Mouse (Mus musculus): ENCODE results near the gene Selenok. TPM values are rescaled to one million over a fixed set of nuclear protein-coding genes. Genes with fewer than 3 reads are reported as not detected.
A peak's percentile ranks its signal among the peaks of the same experiment; 100 is the strongest.

Gene Selenok
- polyA plus RNA-seq, 1 experiment = 32.5 TPM

DNA sequence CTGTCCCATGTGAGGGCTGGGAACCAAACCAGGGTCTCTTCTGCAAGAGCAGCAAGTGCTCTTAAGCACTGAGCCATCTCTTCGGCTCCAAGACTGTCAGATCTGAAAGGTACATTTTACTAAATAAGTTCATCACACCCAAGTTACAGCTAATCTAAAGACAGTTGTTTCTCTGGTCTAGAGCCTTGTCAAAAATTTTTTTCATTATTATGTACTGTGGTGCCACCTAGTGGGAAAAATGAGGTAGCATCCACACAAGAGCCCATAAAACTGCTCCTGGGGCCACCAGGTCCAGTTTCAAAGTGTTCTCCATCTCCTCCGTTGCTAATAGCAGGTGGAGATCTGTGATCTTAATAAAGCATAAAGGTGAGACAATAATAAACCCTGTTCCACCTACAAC, 27.2 kb upstream of the Selenok start:
- H3K4me3 ChIP-seq (ENCODE audit: control insufficient read depth, insufficient read depth, low read length) = no peak overlapping the region
- no peaks in the 10 kb centered on the region for H3K36me3 ChIP-seq (ENCODE audit: control insufficient read depth, insufficient read depth, low read length)
- peak; percentile 31 for DNase-seq
- no peak for TF ChIP-seq POLR2A (IDR thresholded peaks at IDR 0.05; ENCODE audit: control insufficient read depth, extremely low read depth, insufficient read depth, low read length, poor library complexity)
- no peak for TF ChIP-seq CTCF (IDR thresholded peaks at IDR 0.05; ENCODE audit: borderline replicate concordance, control insufficient read depth, extremely low read depth, insufficient read depth, low read length, poor library complexity)
- no peak overlapping the region for H3K27ac ChIP-seq (ENCODE audit: control insufficient read depth, insufficient read depth, low read length)
- whole genome bisulfite sequencing = 28% methylated on average over 2 of the region's 2 CpGs
- H3K4me1 ChIP-seq (replicated peaks; ENCODE audit: control insufficient read depth, insufficient read depth, low read length) = no peaks in the 10 kb centered on the region
- no peaks in the 10 kb centered on the region for H3K27me3 ChIP-seq (ENCODE audit: control insufficient read depth, insufficient read depth, low read length)

DNA sequence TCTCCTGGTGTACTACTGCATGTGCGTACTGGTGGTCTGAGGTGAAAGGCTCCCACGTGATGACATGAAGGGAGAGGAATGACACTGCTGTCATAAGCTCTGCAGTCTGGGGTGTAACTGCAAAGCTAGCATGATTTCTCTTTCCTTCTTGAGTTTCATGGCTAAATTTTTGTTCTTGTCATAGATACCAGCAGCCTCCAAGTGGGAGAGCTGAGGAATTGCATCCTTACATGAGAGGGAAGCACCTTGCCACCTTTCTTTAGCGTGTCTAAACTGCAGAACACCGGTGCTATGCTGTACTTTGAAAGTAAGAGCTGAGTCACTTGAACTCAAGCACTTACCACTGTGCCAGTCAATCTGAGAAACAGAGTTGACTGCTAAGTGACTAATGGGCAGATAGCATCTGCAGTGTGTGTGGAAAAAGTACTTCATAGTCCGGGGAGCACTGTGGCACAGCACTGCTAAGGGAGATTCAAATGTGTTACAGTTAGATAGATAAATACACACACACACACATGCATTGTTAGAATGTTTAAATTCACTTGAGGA, 21.3 kb upstream of the Selenok start:
- WGBS = 71% methylated on average over 5 of the region's 5 CpGs
- TF ChIP-seq POLR2A (IDR thresholded peaks at IDR 0.05; ENCODE audit: control insufficient read depth, extremely low read depth, insufficient read depth, low read length, poor library complexity) (no peak), CTCF (IDR thresholded peaks at IDR 0.05; ENCODE audit: borderline replicate concordance, control insufficient read depth, extremely low read depth, insufficient read depth, low read length, poor library complexity) (no peak)

DNA sequence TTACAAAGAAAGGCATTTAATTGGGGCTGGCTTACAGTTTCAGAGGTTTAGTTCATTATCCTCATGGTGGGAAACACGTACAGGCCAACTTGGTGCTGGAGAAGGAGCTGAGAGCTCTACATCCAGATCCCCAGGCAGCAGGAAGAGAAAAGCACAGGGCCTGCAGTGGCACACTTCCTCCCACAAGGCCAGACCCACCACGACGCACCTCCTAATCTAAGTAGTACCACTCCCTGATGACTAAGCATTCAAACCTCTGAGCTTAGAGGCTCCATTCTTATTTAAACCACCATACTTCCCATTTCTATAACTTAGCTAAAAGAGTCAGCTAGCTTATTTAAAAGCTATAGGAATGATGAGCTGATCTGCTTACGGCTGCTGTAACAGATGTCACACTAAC, 17.3 kb upstream of the Selenok start:
- Histone ChIP-seq H3K27me3 (ENCODE audit: control insufficient read depth, insufficient read depth, low read length) (no peaks in the 10 kb centered on the region), H3K27ac (ENCODE audit: control insufficient read depth, insufficient read depth, low read length) (no peak overlapping the region), H3K4me1 (replicated peaks; ENCODE audit: control insufficient read depth, insufficient read depth, low read length) (no peaks in the 10 kb centered on the region), H3K36me3 (ENCODE audit: control insufficient read depth, insufficient read depth, low read length) (no peaks in the 10 kb centered on the region), H3K4me3 (ENCODE audit: control insufficient read depth, insufficient read depth, low read length) (no peak overlapping the region)
- DNase-seq = no peak
- 21% methylated on average over 4 of the region's 4 CpGs for WGBS
- TF ChIP-seq POLR2A (IDR thresholded peaks at IDR 0.05; ENCODE audit: control insufficient read depth, extremely low read depth, insufficient read depth, low read length, poor library complexity) = no peak

More for the DNA sequence above, 21.3 kb upstream of the Selenok start:
- Histone ChIP-seq H3K36me3 (ENCODE audit: control insufficient read depth, insufficient read depth, low read length) (no peaks in the 10 kb centered on the region), H3K4me1 (replicated peaks; ENCODE audit: control insufficient read depth, insufficient read depth, low read length) (no peaks in the 10 kb centered on the region), H3K4me3 (ENCODE audit: control insufficient read depth, insufficient read depth, low read length) (no peak overlapping the region), H3K27ac (ENCODE audit: control insufficient read depth, insufficient read depth, low read length) (no peak overlapping the region), H3K27me3 (ENCODE audit: control insufficient read depth, insufficient read depth, low read length) (no peaks in the 10 kb centered on the region)
- no peak for DNase-seq

DNA sequence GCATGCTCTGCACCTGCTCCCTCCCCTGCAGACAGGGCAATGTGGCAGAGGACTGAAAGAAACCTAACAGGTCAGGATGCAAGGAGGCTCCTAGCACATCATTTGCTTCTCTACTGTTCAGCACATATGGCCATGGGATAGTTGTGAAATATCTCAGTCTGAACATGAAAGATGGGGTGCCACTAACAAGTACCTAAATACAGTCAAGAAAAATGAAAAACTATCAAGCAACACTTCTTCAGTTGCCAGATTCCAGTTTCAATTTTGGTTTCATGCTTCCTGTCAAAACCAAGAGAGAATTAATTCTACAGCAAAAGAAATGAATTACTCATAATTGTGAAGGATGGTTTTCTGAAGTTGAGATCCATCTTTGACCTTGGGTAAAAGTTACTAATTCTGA, 10.7 kb upstream of the Selenok start:
- TF ChIP-seq CTCF (IDR thresholded peaks at IDR 0.05; ENCODE audit: borderline replicate concordance, control insufficient read depth, extremely low read depth, insufficient read depth, low read length, poor library complexity) = no peak
- no peak for TF ChIP-seq POLR2A (IDR thresholded peaks at IDR 0.05; ENCODE audit: control insufficient read depth, extremely low read depth, insufficient read depth, low read length, poor library complexity)
- H3K4me3 ChIP-seq (ENCODE audit: control insufficient read depth, insufficient read depth, low read length) = no peak overlapping the region
- no peaks in the 10 kb centered on the region for H3K36me3 ChIP-seq (ENCODE audit: control insufficient read depth, insufficient read depth, low read length)
- DNase-seq = no peak
- no peaks in the 10 kb centered on the region for H3K27me3 ChIP-seq (ENCODE audit: control insufficient read depth, insufficient read depth, low read length)
- H3K27ac ChIP-seq (ENCODE audit: control insufficient read depth, insufficient read depth, low read length) = no peak overlapping the region
- H3K4me1 ChIP-seq (replicated peaks; ENCODE audit: control insufficient read depth, insufficient read depth, low read length) = no peaks in the 10 kb centered on the region

DNA sequence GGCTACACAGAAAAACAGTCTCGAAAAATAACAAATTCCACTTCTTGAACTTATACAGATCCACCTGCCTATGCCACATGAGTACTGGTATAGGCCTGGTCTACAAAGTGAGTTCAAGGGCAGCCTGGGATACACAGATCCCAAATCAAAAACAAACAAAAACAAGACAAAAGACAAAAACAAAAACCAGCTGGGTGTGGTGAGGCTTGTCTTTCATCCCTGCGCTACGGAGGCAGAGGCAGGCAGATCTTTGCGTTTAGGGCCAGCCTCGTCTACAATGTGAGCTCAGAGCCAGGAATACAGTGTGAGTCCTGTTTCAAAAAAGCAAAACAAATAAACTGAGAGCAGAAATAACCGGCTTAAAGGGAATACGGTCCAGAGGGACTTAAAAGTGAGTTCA, 497 bp upstream of the Selenok start:
- TF ChIP-seq CTCF (IDR thresholded peaks at IDR 0.05; ENCODE audit: borderline replicate concordance, control insufficient read depth, extremely low read depth, insufficient read depth, low read length, poor library complexity) (no peak), POLR2A (IDR thresholded peaks at IDR 0.05; ENCODE audit: control insufficient read depth, extremely low read depth, insufficient read depth, low read length, poor library complexity) (no peak)
- Histone ChIP-seq H3K4me1 (replicated peaks; ENCODE audit: control insufficient read depth, insufficient read depth, low read length) (peaks cover 11% of the 10 kb centered on the region), H3K4me3 (ENCODE audit: control insufficient read depth, insufficient read depth, low read length) (peak overlapping the region; percentile 73), H3K27ac (ENCODE audit: control insufficient read depth, insufficient read depth, low read length) (peak overlapping the region; percentile 53), H3K36me3 (ENCODE audit: control insufficient read depth, insufficient read depth, low read length) (peaks cover 17% of the 10 kb centered on the region), H3K27me3 (ENCODE audit: control insufficient read depth, insufficient read depth, low read length) (no peaks in the 10 kb centered on the region)
- no peak for DNase-seq
- 69% methylated on average over 7 of the region's 7 CpGs for WGBS

DNA sequence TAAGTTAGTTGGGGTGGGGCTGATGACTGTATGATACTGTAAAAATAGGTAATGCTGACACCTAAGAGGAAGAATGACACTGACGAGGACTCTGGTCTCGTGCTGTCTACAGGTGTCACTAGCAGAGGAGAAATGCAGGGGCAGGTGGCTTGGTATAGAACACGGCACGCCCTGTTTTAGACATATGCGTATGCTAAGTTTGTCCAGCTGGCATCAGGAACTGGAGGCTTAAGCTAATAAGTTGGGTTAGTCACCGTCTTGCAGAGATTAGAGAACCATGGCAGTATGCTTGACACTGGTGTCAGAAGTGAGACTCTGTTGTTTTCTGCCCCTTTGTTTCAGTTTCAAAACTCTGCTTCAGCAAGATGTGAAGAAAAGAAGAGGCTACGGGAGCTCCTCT, 3.3 kb downstream of the Selenok start:
- no peak overlapping the region for H3K27ac ChIP-seq (ENCODE audit: control insufficient read depth, insufficient read depth, low read length)
- peaks cover 11% of the 10 kb centered on the region for H3K4me1 ChIP-seq (replicated peaks; ENCODE audit: control insufficient read depth, insufficient read depth, low read length)
- no peak for DNase-seq
- H3K27me3 ChIP-seq (ENCODE audit: control insufficient read depth, insufficient read depth, low read length) = no peaks in the 10 kb centered on the region
- H3K36me3 ChIP-seq (ENCODE audit: control insufficient read depth, insufficient read depth, low read length) = peaks cover 37% of the 10 kb centered on the region
- TF ChIP-seq POLR2A (IDR thresholded peaks at IDR 0.05; ENCODE audit: control insufficient read depth, extremely low read depth, insufficient read depth, low read length, poor library complexity) (no peak), CTCF (IDR thresholded peaks at IDR 0.05; ENCODE audit: borderline replicate concordance, control insufficient read depth, extremely low read depth, insufficient read depth, low read length, poor library complexity) (no peak)
- WGBS = 96% methylated on average over 7 of the region's 7 CpGs
- H3K4me3 ChIP-seq (ENCODE audit: control insufficient read depth, insufficient read depth, low read length) = no peak overlapping the region

DNA sequence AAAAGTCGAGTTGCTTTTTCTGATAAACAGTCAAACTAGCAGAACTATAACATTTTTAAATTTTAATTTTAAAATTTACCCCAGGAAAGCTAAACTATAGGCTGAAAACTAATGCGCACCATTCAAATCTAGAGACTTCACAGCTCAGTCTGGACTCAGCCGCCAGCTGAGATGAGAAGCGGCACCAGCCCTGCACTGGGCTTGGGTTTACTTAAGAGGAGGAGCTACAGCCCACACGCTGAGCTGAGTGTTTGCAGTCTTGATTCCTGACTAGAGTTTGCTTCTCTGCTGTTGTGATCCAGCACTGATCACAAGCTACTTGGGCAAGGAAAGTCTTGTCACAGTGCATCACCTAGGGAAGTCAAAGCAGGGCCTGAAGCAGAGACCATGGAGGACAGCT, 3.9 kb downstream of the Selenok start:
- DNase-seq = no peak
- H3K27ac ChIP-seq (ENCODE audit: control insufficient read depth, insufficient read depth, low read length) = no peak overlapping the region
- WGBS = 96% methylated on average over 5 of the region's 5 CpGs
- H3K36me3 ChIP-seq (ENCODE audit: control insufficient read depth, insufficient read depth, low read length) = peaks cover 37% of the 10 kb centered on the region
- H3K27me3 ChIP-seq (ENCODE audit: control insufficient read depth, insufficient read depth, low read length) = no peaks in the 10 kb centered on the region
- TF ChIP-seq CTCF (IDR thresholded peaks at IDR 0.05; ENCODE audit: borderline replicate concordance, control insufficient read depth, extremely low read depth, insufficient read depth, low read length, poor library complexity) = no peak
- TF ChIP-seq POLR2A (IDR thresholded peaks at IDR 0.05; ENCODE audit: control insufficient read depth, extremely low read depth, insufficient read depth, low read length, poor library complexity) = no peak
- peaks cover 11% of the 10 kb centered on the region for H3K4me1 ChIP-seq (replicated peaks; ENCODE audit: control insufficient read depth, insufficient read depth, low read length)
- H3K4me3 ChIP-seq (ENCODE audit: control insufficient read depth, insufficient read depth, low read length) = no peak overlapping the region

All from thymus, adult 2 months (tissue).